Mouse (Mus musculus) heart, embryonic 15.5 days (tissue): ENCODE data around the gene Tdrd6. TPM values are rescaled to one million over a fixed set of nuclear protein-coding genes. Genes with fewer than 3 reads are reported as not detected.

Experiments
- ATAC-seq: fragments of 200-750 bp; cut with Nextera tagmentation; replicated peaks from 2 replicates; pipeline ENCODE4 v1.8.0; 2017; ENCODE audit warnings: low read depth, moderate TSS enrichment; ENCODE audit not compliant: insufficient number of reproducible peaks, insufficient read depth, low FRiP score
- H3K27ac ChIP-seq: fragments of 300-500 bp; sonication (generic); 2 replicates; pipeline ENCODE4 v1.5.1; 2015; ENCODE audit warnings: mild to moderate bottlenecking, inconsistent platforms
- H3K27me3 ChIP-seq: fragments of 300-500 bp; sonication (generic); 2 replicates; pipeline ENCODE4 v1.6.1; 2015; ENCODE audit warnings: inconsistent platforms
- H3K36me3 ChIP-seq: fragments of 300-500 bp; sonication (generic); 2 replicates; pipeline ENCODE4 v1.6.1; 2015; ENCODE audit warnings: mild to moderate bottlenecking, inconsistent platforms
- H3K4me1 ChIP-seq: fragments of 300-500 bp; sonication (generic); replicated peaks from 2 replicates; pipeline ENCODE4 v1.6.1; 2015; ENCODE audit warnings: inconsistent platforms
- H3K4me2 ChIP-seq: fragments of 300-500 bp; sonication (generic); 2 replicates; pipeline ENCODE4 v1.6.1; 2015; ENCODE audit warnings: inconsistent platforms, mild to moderate bottlenecking, moderate library complexity
- H3K4me3 ChIP-seq: fragments of 300-500 bp; sonication (generic); 2 replicates; pipeline ENCODE4 v1.5.1; 2015; ENCODE audit warnings: mild to moderate bottlenecking, inconsistent platforms
- H3K9ac ChIP-seq: fragments of 300-500 bp; sonication (generic); 2 replicates; pipeline ENCODE4 v1.6.1; 2015; ENCODE audit warnings: mild to moderate bottlenecking, inconsistent platforms
- H3K9me3 ChIP-seq: fragments of 300-500 bp; sonication (generic); replicated peaks from 2 replicates; pipeline ENCODE4 v1.6.1; 2016; ENCODE audit warnings: inconsistent platforms
- WGBS: fragments of 180-500 bp; shearing (Covaris S2); methylation state at CpG from one replicate; pipeline ENCODE4 v1.1.7; 2015; ENCODE audit warnings: mixed read lengths; 5-methylcytosine and 5-hydroxymethylcytosine counted together
- polyA plus RNA-seq: library from polyadenylated mRNA; unstranded; fragments of >200 nt; fragmentation: Nextera tagmentation; extraction: Ambion mirVana; gene quantifications from 2 replicates; pipeline ENCODE4 v1.2.1, GENCODE M21; 2015

The Tdrd6 gene
- polyA plus RNA-seq, 1 experiment from 2014 or later, result not detected

DNA sequence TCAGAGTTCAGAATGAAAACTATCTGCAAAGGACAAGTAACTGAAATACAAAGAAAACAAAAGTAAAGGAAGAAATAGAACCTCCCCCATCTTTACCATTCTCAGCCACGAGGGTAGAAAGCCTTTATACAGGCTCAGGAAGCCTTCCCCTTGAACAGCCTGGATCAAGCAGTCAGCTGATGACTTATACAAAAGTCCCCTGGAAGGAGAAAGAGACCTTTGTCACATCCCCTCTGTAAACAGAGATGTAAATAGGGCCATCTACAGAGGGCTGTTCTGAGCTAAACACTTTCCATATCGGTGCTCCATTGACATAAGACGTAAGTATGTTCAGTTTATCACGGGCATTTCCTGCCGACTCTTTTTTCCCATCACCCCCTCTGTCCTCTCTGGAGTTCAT, 16.8 kb upstream of the Tdrd6 start:
- no peaks in the 10 kb centered on the region for H3K9me3 ChIP-seq
- no peak overlapping the region for H3K4me2 ChIP-seq
- no peak for ATAC-seq
- no peak overlapping the region for H3K4me3 ChIP-seq
- H3K36me3 ChIP-seq, result peaks cover 4% of the 10 kb centered on the region; the same call in 1 of the 2 replicates
- peaks cover 14% of the 10 kb centered on the region for H3K4me1 ChIP-seq
- 55% methylated on average over 5 of the region's 5 CpGs for WGBS
- no peak overlapping the region for H3K9ac ChIP-seq
- H3K27me3 ChIP-seq, result no peaks in the 10 kb centered on the region
- no peak overlapping the region for H3K27ac ChIP-seq

- Histone ChIP-seq H3K9ac (no peak overlapping the region), H3K9me3 (no peaks in the 10 kb centered on the region), H3K4me3 (no peak overlapping the region), H3K4me2 (no peak overlapping the region), H3K4me1 (peaks cover 14% of the 10 kb centered on the region), H3K36me3 (0 out of 2 replicates have a peak, but pooled peaks cover 4% of the 10 kb centered on the region), H3K27ac (peak overlapping the region; percentile 31; the same call in 1 of the 2 replicates), H3K27me3 (no peaks in the 10 kb centered on the region)
- WGBS, result 79% methylated on average over 3 of the region's 3 CpGs
- ATAC-seq, result no peak
Measured at GRCm38 (mm10) chr17:43645136-43645535, 15.0 kb upstream of the Tdrd6 start.

DNA sequence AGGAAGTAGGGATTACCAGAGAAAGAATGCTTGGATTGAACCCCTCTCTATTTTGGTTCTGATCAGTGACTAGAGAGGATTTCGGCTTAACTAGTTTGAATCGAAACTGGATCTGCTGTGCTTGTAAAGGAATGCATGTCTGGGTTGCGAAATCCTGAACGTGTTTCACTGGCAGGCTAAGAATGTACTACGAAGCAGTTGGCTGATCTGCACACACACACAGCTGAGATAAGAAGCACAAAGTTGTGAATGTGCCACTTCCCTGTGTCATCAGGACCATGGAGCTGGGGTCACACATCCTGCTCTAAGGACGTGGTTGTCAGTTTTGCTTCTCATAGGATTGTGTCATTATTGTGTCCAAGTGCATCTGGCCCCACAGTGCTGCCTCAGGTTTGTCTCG, 14.3 kb upstream of the Tdrd6 start:
- Histone ChIP-seq H3K4me2 (peak overlapping the region; percentile 1; the same call in 1 of the 2 replicates), H3K27ac (peak overlapping the region; percentile 31), H3K36me3 (0 out of 2 replicates have a peak, but pooled peaks cover 4% of the 10 kb centered on the region), H3K27me3 (no peaks in the 10 kb centered on the region), H3K9ac (no peak overlapping the region), H3K4me3 (no peak overlapping the region), H3K4me1 (peaks cover 14% of the 10 kb centered on the region), H3K9me3 (no peaks in the 10 kb centered on the region)
- peak; percentile 77 for ATAC-seq
- WGBS, result 16% methylated on average over 7 of the region's 7 CpGs

DNA sequence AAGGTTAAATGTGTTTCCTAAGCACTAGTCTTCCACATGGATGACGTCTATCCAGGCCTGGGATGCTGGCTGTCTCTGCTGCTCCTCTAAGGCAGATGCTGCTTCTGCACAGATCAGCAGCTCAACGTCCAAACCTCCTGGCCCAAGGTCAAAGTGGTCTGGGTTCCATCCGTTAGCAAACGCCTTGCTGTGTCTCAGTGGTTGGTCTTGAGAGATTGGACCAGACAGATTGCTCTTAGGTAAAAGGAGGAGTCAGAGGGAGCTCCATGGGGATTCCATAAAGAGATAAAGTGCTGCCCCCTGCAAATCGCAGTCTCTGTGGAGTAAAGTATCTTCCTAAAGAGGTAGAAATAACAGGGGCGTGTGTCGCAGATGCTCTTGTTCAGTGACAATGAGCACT, 13.1 kb upstream of the Tdrd6 start:
- Histone ChIP-seq H3K9ac (no peak overlapping the region), H3K27me3 (no peaks in the 10 kb centered on the region), H3K27ac (no peak overlapping the region), H3K4me2 (no peak overlapping the region), H3K9me3 (no peaks in the 10 kb centered on the region), H3K4me3 (no peak overlapping the region), H3K4me1 (peaks cover 14% of the 10 kb centered on the region), H3K36me3 (0 out of 2 replicates have a peak, but pooled peaks cover 4% of the 10 kb centered on the region)
- ATAC-seq, result no peak
- WGBS, result 56% methylated on average over 7 of the region's 7 CpGs

GRCm38 (mm10) chr17:43640825-43641224, 10.7 kb upstream of the Tdrd6 start:
- H3K27me3 ChIP-seq, result no peaks in the 10 kb centered on the region
- H3K4me1 ChIP-seq, result peaks cover 11% of the 10 kb centered on the region
- ATAC-seq, result no peak
- no peak overlapping the region for H3K4me3 ChIP-seq
- 70% methylated on average over 1 of the region's 1 CpGs for WGBS
- no peaks in the 10 kb centered on the region for H3K9me3 ChIP-seq
- H3K36me3 ChIP-seq, result 0 out of 2 replicates have a peak, but pooled peaks cover 4% of the 10 kb centered on the region
- H3K4me2 ChIP-seq, result no peak overlapping the region
- H3K9ac ChIP-seq, result no peak overlapping the region
- no peak overlapping the region for H3K27ac ChIP-seq

DNA sequence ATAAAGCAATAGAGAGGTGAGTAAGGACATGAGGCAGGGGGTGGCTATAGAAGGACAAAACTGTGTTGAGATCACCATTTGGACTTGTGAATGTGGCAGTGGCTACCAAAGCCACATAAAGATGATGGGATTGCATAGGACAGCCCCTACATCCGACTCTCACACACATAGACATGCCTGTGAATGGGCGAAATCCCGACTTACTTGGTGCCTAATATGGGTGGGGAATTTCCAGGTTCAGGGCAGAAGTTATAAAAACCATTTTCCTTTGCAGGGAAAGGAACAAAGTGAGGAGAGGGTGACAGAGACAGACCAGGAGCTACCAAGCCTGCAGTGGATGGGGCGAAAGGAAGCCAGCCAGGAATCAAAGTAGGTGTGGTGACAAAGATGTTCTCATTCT, 7.0 kb upstream of the Tdrd6 start:
- Histone ChIP-seq H3K9ac (no peak overlapping the region), H3K27me3 (no peaks in the 10 kb centered on the region; the same call in 1 of the 2 replicates), H3K36me3 (no peaks in the 10 kb centered on the region), H3K27ac (no peak overlapping the region), H3K4me2 (no peak overlapping the region), H3K9me3 (no peaks in the 10 kb centered on the region), H3K4me3 (no peak overlapping the region), H3K4me1 (no peaks in the 10 kb centered on the region)
- ATAC-seq, result no peak
- WGBS, result 96% methylated on average over 4 of the region's 4 CpGs

DNA sequence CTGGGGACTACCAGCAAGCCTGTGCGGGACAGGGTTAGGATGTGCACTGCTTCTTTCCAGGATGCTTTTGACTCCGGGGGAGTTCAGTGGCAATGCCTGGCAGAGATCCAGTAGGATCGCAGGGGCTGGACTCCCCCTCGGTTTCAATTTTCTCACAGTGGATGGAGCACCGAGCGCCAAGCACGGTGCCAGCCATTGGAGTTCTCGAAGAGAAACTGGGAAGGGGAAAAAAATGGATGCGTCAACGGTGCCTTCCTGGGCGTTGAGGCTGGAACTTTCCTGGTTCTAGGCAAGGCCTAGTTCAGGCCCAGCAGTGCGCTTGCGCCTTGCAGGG, 295 bp upstream of the Tdrd6 start:
- H3K4me3 ChIP-seq, result peak overlapping the region; percentile 47
- H3K9me3 ChIP-seq, result no peaks in the 10 kb centered on the region
- H3K36me3 ChIP-seq, result no peaks in the 10 kb centered on the region
- peaks cover 43% of the 10 kb centered on the region for H3K27me3 ChIP-seq
- 51% methylated on average over 13 of the region's 13 CpGs for WGBS
- H3K9ac ChIP-seq, result no peak overlapping the region
- no peak overlapping the region for H3K27ac ChIP-seq
- peaks cover 15% of the 10 kb centered on the region for H3K4me1 ChIP-seq
- H3K4me2 ChIP-seq, result peak overlapping the region; percentile 76
- no peak for ATAC-seq

DNA sequence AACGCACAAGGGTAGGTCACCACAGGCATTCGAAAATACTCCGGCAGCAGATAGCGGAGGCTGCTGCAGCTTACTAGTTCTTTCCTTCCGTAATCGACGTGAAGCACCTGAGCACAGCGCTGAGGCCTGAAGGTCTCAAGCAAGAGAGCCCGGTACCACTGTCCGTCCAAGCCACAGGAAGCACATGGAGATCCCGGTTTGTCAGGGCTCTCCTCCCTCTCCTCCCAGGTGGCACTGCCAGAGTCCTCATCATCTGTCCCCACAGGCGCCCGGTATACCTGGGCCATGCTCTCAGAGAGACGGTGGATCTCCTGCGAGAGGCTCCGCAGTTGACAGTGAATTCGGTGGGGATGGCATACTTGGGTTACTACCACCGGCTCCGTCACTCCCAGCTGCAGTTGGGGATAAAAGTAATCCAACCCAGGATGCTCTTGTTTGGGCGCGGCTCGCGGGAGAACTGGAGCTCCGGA, 1.0 kb downstream of the Tdrd6 start:
- H3K36me3 ChIP-seq, result no peaks in the 10 kb centered on the region
- peaks cover 43% of the 10 kb centered on the region for H3K27me3 ChIP-seq
- H3K4me1 ChIP-seq, result peaks cover 15% of the 10 kb centered on the region

DNA sequence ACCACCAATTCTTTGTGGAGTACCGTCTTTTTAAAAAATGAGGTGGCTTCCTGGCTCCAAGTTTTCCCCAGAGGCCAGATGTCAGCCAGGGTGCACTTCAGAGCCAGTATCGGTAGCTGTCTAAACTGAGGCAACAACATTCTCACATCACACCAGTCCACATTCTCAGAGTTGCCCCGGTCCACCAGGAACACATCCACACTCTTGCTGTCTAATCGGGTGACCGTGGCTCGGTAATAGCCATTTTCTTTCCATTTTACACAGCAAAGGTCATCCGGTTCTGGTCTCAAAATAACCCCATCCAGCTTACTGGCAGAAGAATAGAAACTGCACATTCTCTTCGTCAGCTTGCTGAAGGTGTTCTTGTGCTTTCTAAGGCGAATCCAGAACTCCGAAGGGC, 1.9 kb downstream of the Tdrd6 start:
- peaks cover 43% of the 10 kb centered on the region for H3K27me3 ChIP-seq
- H3K4me1 ChIP-seq, result peaks cover 15% of the 10 kb centered on the region
- no peak overlapping the region for H3K4me2 ChIP-seq
- no peak overlapping the region for H3K4me3 ChIP-seq
- no peaks in the 10 kb centered on the region for H3K9me3 ChIP-seq
- no peak for ATAC-seq
- no peak overlapping the region for H3K9ac ChIP-seq
- H3K36me3 ChIP-seq, result no peaks in the 10 kb centered on the region
- 85% methylated on average over 10 of the region's 10 CpGs for WGBS
- no peak overlapping the region for H3K27ac ChIP-seq

More for the DNA sequence above, 1.0 kb downstream of the Tdrd6 start:
- Histone ChIP-seq H3K9me3 (no peaks in the 10 kb centered on the region), H3K9ac (no peak overlapping the region), H3K27ac (no peak overlapping the region), H3K4me2 (peak overlapping the region; percentile 76), H3K4me3 (peak overlapping the region; percentile 47)
- WGBS, result 26% methylated on average over 24 of the region's 24 CpGs
- ATAC-seq, result no peak

DNA sequence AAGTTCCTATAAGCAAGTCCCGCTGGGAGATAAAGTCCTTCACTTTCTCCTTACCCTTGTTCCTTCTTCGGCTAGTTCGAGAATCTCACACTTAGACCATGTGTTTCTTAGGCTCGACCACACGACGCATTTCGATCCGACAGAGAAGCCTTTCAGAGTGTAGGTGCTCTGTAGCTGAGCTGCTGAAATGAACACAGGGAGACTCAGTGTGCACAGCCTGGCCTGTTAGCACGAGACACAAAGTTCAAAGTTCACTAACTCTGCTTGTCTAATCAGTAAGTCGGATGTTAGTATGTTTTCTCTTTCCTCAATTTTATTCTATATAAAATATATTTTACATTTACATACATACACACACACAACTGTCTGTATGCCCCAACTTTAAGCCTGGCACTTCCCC, 8.0 kb downstream of the Tdrd6 start:
- H3K9ac ChIP-seq, result no peak overlapping the region
- H3K27ac ChIP-seq, result no peak overlapping the region
- H3K4me1 ChIP-seq, result no peaks in the 10 kb centered on the region
- H3K4me2 ChIP-seq, result no peak overlapping the region
- no peaks in the 10 kb centered on the region for H3K36me3 ChIP-seq
- H3K9me3 ChIP-seq, result no peaks in the 10 kb centered on the region
- 90% methylated on average over 10 of the region's 10 CpGs for WGBS
- 0 out of 2 replicates have a peak, but pooled peaks cover 6% of the 10 kb centered on the region for H3K27me3 ChIP-seq
- no peak for ATAC-seq
- no peak overlapping the region for H3K4me3 ChIP-seq

DNA sequence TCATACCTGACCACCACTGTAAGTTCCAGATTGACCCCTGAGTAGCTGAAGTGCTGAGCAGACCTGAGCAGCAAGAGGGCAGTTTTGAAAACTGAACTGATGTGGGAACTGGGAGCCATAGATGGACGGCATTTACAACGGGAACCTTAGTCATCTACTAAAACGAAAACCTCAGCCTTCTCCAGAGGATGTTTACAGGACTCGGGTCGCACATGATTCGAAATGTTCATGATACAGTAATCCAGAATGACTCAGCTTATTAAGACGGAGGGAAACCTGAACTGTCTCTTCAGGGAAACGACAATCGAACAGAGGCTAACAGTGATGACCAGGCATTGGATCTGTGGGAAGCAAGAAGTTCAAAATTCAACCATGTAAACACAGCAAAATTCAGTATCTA, 10.9 kb downstream of the Tdrd6 start:
- Histone ChIP-seq H3K4me2 (no peak overlapping the region), H3K4me1 (no peaks in the 10 kb centered on the region), H3K27me3 (no peaks in the 10 kb centered on the region), H3K9me3 (no peaks in the 10 kb centered on the region), H3K36me3 (no peaks in the 10 kb centered on the region), H3K9ac (no peak overlapping the region), H3K4me3 (no peak overlapping the region), H3K27ac (no peak overlapping the region)
- ATAC-seq, result no peak
- 78% methylated on average over 9 of the region's 9 CpGs for WGBS

GRCm38 (mm10) chr17:43612221-43612620, 17.9 kb downstream of the Tdrd6 start:
- Histone ChIP-seq H3K27ac (no peak overlapping the region), H3K4me1 (no peaks in the 10 kb centered on the region), H3K9ac (no peak overlapping the region), H3K36me3 (no peaks in the 10 kb centered on the region), H3K4me3 (no peak overlapping the region), H3K4me2 (no peak overlapping the region), H3K9me3 (no peaks in the 10 kb centered on the region), H3K27me3 (no peaks in the 10 kb centered on the region)
- no peak for ATAC-seq
- WGBS, result 52% methylated on average over 3 of the region's 3 CpGs
